Mouse (Mus musculus) cerebellum, adult 2 months (tissue): ENCODE data around the gene Dusp16. TPM values are rescaled to one million over a fixed set of nuclear protein-coding genes. Genes with fewer than 3 reads are reported as not detected.

Source experiments
- DNase-seq, 2 experiments: peaks; one replicate each; pipeline ENCODE4 v3.0.0; 2021
- H3K27ac ChIP-seq: fragments of 200-500 bp; 2 replicates; pipeline ENCODE4 v1.5.1; 2012; ENCODE audit warnings: low read length, control low read depth, inconsistent platforms; ENCODE audit not compliant: insufficient read depth
- H3K27me3 ChIP-seq: fragments of 200-500 bp; 2 replicates; pipeline ENCODE4 v1.6.1; 2012; ENCODE audit warnings: inconsistent platforms, mild to moderate bottlenecking, low read length, moderate library complexity; ENCODE audit not compliant: control insufficient read depth, insufficient read depth
- H3K4me1 ChIP-seq: fragments of 200-500 bp; 2 replicates; pipeline ENCODE4 v1.6.1; 2011; ENCODE audit warnings: low read length; ENCODE audit not compliant: control insufficient read depth, insufficient read depth
- H3K4me3 ChIP-seq: fragments of 200-500 bp; replicated peaks from 2 replicates; pipeline ENCODE3; 2011; ENCODE audit warnings: mild to moderate bottlenecking, low read depth, low read length, control low read depth; ENCODE audit not compliant: insufficient read depth
- CTCF ChIP-seq: fragments of 200-500 bp; IDR thresholded peaks from 2 replicates; pipeline ENCODE4 v1.5.1; 2011; ENCODE audit warnings: low read depth, mild to moderate bottlenecking, control low read depth, low read length, moderate library complexity, borderline replicate concordance; ENCODE audit not compliant: insufficient read depth
- POLR2A ChIP-seq: fragments of 200-500 bp; IDR thresholded peaks from 2 replicates; pipeline ENCODE4 v1.6.1; 2011; ENCODE audit warnings: low read length, control low read depth, borderline replicate concordance; ENCODE audit not compliant: insufficient read depth
- WGBS: fragments of 180-500 bp; shearing (Covaris S2); methylation state at CpG from one replicate; pipeline ENCODE4 v1.1.7; 2018; 5-methylcytosine and 5-hydroxymethylcytosine counted together
- polyA plus RNA-seq: library from polyadenylated mRNA; depleted of rRNA; stranded (reverse); fragments of >200 nt; gene quantifications from 2 replicates; pipeline ENCODE4 v1.2.3, GENCODE M21; 2012

Gene Dusp16
- polyA plus RNA-seq, 1 experiment = 19.8 TPM

DNA sequence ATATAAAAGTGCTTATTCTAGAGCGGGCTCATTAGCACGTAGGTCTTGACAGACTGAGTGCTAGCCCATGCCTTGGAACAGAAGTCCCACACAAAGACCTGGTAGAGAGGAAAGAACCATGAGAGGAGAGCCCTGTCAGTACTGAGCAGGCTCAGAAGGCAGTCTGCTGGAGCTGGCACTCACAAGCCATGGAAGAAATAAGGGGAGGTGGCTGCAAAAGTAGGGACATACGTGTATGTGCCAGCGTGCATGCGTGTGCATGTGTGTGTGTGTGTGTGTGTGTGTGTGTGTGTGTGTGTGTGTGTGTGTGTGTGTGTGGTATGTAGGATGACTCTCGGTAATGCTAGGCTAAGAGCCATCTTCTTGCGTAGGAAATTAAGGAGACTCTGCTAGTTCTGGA is 69.1 kb downstream of the Dusp16 start:
- no peak for DNase-seq

DNA sequence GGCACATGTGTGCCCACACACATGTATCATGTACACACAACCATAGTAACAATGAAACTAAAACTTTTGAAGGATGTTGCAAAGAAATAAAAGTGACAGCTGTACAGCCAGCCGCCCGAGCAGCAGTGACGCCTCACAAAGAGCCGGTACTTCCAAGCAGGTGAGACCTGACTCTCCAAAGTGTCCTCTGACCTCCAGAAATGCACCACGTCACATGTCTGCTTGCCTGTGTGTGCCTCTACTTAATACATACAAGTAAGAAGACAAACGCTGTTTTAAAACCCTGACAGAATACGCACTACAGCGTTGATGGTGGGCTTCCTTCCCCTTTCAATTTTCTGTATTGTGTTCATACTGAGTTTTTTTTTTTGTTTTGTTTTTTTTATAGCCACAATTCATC is 69.5 kb downstream of the Dusp16 start:
- WGBS = 97% methylated on average over 8 of the region's 8 CpGs
- H3K4me3 ChIP-seq = no peak overlapping the region
- TF ChIP-seq POLR2A (no peak), CTCF (no peak)
- H3K4me1 ChIP-seq = peaks cover 5% of the 10 kb centered on the region; the same call in 1 of the 2 replicates
- no peak for DNase-seq
- no peak overlapping the region for H3K27ac ChIP-seq
- H3K27me3 ChIP-seq = no peaks in the 10 kb centered on the region

More for the DNA sequence above, 69.1 kb downstream of the Dusp16 start:
- Histone ChIP-seq H3K27ac (no peak overlapping the region), H3K4me1 (peaks cover 5% of the 10 kb centered on the region; the same call in 1 of the 2 replicates), H3K27me3 (no peaks in the 10 kb centered on the region), H3K4me3 (no peak overlapping the region)
- TF ChIP-seq CTCF (no peak), POLR2A (no peak)
- WGBS = 91% methylated on average over 7 of the region's 7 CpGs

DNA sequence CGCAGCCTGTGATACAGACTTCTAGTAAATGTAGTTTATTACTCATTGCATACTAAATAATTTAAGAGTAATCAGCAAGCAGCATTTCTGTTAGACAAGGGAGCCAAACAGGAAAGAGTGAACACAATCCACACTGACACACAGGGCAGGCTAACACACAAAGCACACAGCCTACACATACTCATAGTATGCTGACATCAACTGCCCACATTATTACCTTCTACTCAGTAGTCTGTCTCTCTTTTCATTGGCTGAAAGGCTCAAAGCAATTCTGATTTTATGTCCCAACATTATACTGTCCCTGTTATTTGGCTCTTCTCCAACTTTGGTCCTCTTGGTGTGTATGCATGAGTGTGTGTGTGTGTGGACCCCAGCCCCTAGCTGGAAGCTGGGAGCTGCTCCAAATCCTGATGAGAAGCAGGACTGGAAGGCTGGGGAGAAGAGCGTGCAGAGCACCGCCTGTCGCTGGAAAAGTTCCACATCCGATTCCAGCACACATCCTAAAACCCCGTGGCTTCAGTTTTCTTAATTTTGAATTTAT is 70.6 kb downstream of the Dusp16 start:
- 56% methylated on average over 6 of the region's 6 CpGs for WGBS
- TF ChIP-seq POLR2A (no peak), CTCF (no peak)
- no peak overlapping the region for H3K4me3 ChIP-seq
- no peak overlapping the region for H3K27ac ChIP-seq
- H3K27me3 ChIP-seq = no peaks in the 10 kb centered on the region
- DNase-seq = no peak
- H3K4me1 ChIP-seq = no peaks in the 10 kb centered on the region; the same call in 1 of the 2 replicates

DNA sequence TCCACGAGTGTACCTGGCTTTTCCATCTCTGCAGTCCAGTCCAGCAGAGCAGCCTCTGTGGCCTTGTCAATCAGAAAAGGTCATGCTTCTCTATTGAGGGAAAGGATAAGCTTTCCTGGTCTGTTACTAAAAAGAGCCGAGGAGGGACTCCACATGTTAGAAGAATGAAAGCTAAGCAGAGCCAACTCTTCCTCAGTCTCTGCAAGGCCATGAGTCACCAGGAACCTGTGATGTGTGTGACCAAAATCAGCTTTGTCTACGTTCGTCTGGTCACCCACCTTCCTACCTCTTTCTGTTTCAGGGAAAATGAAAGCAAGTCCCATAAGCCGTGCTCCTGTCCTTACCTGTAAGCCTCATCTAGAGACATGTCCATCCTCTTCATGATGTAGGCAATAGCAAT is 72.3 kb downstream of the Dusp16 start:
- 84% methylated on average over 5 of the region's 5 CpGs for WGBS
- TF ChIP-seq POLR2A (no peak), CTCF (no peak)
- DNase-seq = no peak
- H3K4me3 ChIP-seq = no peak overlapping the region
- H3K4me1 ChIP-seq = no peaks in the 10 kb centered on the region; the same call in none of the 2 replicates
- no peaks in the 10 kb centered on the region for H3K27me3 ChIP-seq
- no peak overlapping the region for H3K27ac ChIP-seq

DNA sequence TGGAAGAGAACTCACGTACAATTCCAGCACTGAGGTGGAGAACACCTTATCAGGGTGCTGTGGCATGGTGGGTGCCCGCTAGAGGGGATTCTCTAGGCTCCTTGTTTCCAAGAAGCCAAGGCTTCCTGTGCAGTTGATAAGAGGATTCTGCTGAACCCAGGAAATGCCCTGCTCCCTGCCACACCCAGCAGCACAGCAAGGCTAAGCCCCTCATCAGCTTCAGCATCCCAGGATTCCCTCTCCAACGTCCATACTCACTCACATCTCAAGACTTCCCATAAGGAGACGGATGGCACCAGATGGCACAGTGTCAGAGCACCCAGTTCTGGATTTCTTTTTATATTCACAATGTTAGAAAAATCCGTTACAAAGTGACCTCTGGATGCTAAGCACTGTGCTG is 73.3 kb downstream of the Dusp16 start:
- no peaks in the 10 kb centered on the region; the same call in none of the 2 replicates for H3K4me1 ChIP-seq
- DNase-seq = no peak
- H3K27ac ChIP-seq = no peak overlapping the region
- H3K27me3 ChIP-seq = no peaks in the 10 kb centered on the region
- TF ChIP-seq CTCF (no peak), POLR2A (no peak)
- no peak overlapping the region for H3K4me3 ChIP-seq
- 86% methylated on average over 5 of the region's 5 CpGs for WGBS

DNA sequence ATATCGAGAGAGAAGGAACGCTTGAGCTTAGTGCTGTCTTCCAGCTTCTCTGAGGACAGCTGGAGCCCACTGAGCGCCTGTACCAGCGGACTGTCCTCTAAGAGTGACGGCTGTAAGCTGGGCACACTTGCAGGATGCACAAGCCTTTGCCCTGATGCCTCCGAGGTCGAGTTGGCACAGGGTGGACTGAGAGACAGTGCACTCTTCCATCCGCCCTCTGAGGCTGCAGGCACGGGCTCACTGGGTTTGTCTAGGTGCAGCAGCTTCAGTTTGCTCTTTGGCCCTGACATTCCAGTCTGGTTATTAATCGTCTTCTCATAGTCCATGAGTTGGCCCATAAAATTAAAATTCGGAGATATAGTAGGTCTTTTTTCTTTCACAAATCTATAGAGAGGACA is 73.8 kb downstream of the Dusp16 start:
- WGBS = 74% methylated on average over 11 of the region's 11 CpGs
- H3K4me1 ChIP-seq = no peaks in the 10 kb centered on the region; the same call in none of the 2 replicates
- no peaks in the 10 kb centered on the region for H3K27me3 ChIP-seq
- no peak overlapping the region for H3K27ac ChIP-seq
- no peak for DNase-seq
- H3K4me3 ChIP-seq = no peak overlapping the region
- TF ChIP-seq POLR2A = no peak
- TF ChIP-seq CTCF = no peak

DNA sequence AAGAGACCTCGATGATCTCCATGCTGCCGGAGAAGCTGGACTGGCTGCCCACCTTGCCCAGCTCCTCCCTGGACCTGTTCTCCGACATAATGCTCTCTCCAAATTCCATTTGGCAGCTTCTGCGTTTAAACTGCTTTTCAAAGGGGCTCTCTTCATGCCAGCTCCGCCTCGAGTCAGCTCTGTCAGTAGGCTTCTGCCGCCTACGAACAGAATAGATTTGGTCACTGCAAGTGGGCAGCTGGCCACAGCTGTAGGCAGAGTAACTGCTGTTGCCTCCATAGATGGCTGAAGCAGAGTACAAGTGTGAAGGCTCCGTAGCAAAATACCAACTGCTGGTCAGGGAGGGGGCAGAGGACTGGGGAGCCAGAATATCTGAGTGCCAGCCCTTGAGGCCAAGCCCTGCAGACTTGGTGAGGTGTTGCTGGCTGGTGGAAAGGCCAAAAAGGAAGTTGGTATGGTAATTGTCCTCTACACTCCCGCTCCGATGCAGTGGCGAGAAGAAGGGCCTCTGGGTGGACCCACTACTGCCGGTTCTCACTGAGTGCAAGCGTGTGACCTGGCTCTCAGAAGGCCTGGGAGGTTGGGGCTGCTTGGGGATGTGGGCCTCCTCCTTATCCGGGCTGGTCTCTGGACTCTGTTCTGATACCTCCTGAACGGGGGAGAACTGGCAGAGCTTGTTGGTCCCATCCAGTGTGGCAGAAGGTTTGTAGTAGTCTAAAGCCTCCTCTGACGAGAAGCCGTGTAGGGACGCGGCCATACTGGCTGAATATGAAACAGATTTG is 74.3 kb downstream of the Dusp16 start:
- DNase-seq = no peak
- Histone ChIP-seq H3K27me3 (no peaks in the 10 kb centered on the region), H3K4me3 (no peak overlapping the region), H3K4me1 (no peaks in the 10 kb centered on the region; the same call in none of the 2 replicates), H3K27ac (no peak overlapping the region)
- 67% methylated on average over 20 of the region's 20 CpGs for WGBS
- no peak for TF ChIP-seq POLR2A
- TF ChIP-seq CTCF = no peak

DNA sequence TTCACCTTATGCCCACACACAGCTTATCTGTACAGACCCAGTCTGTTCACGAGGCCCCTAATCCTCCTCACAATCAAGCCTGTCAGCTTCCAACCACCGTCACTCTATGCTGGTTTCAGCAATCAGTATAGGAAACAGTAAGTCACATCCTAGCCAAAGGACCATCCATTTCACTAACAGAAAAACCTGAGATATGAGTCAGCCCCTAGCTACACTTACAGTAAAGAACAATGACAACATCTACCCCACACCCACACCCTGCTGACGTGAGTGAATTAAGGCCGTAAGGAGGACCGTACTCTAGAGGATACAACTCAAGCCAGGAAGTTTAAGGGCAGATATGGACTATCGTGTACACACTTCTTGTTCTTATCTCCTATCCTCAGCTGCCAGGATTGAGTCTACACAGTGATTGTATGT is 76.2 kb downstream of the Dusp16 start:
- WGBS = 88% methylated on average over 6 of the region's 6 CpGs
- H3K27ac ChIP-seq = no peak overlapping the region
- DNase-seq = no peak

More for the DNA sequence above, 76.2 kb downstream of the Dusp16 start:
- TF ChIP-seq CTCF = no peak
- no peak for TF ChIP-seq POLR2A
- H3K4me3 ChIP-seq = no peak overlapping the region
- H3K27me3 ChIP-seq = no peaks in the 10 kb centered on the region
- H3K4me1 ChIP-seq = no peaks in the 10 kb centered on the region; the same call in none of the 2 replicates
